Mouse (Mus musculus) kidney, adult 2 months (tissue): Measurements from ENCODE around the gene Lrrc75a.

Experiments
- CTCF ChIP-seq: fragments of 200-500 bp; conservative IDR thresholded peaks from 2 replicates; pipeline ENCODE4 v1.5.1; 2011; ENCODE audit warnings: low read depth, mild to moderate bottlenecking, control low read depth, low read length, moderate library complexity, mixed read lengths; ENCODE audit not compliant: insufficient read depth, insufficient read length
- POLR2A ChIP-seq: fragments of 200-500 bp; IDR thresholded peaks from one replicate; pipeline ENCODE4 v1.6.1; 2011; ENCODE audit warnings: low read depth, low read length, control low read depth

DNA sequence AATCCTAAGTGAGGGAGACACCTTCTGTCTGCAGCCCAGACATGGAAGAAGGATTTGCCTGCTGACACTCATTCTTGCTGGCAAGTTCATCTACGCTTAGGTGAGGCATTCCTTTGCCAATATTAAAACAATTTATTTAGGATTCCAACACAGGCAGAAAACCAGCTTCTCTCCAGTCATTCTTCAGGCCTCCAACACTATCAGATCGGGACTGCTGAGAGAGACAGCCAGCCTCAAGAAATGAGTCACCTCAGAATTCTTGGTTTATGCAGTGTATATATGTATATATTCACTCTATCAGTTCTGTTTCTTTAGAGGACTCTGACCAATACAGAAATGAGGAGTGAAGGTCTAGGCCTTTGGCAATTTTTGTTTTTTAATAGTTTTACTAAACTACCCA is 84.7 kb downstream of the Lrrc75a start:
- TF ChIP-seq CTCF (no peak), POLR2A (no peak)
